8 mouse cellular contexts compared by ENCODE assay signal in the genomic region with DNA sequence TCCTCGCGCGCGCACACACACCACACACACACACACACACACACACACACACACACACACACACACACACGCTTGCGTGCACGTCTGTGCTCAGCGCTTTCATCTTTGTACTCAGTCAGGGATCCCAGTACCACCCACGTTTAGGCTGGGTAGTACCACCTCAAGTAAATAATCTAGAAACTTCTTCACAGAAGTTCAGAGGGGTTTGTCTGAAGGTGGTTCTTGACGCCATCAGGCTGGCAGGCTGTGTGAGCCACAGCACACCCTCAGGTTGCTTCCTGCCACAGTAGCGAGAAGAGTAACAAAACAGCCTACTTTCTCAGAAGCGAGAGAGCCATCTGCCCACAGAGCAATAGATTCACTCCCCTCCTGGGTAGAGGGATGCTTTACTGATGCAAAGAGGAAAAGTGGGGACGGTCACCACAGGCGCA.
A peak's percentile ranks its signal among the peaks of the same experiment; 100 is the strongest.
DNase-seq lines count a peak whose midpoint lies in the region; ATAC-seq and TF ChIP-seq lines count a peak whose summit lies in the region.

No protein-coding gene starts in this region.

- H3K4me1 ChIP-seq in heart, embryonic 15.5 days (replicated peaks), result peaks cover 23% of the 10 kb centered on the region

- no peak for ATAC-seq in heart, embryonic 15.5 days (replicated peaks; ENCODE audit: insufficient number of reproducible peaks, insufficient read depth, low FRiP score, low read depth)

- TF ChIP-seq CTCF in brain, embryonic 14.5 days (IDR thresholded peaks at IDR 0.05; ENCODE audit: borderline replicate concordance, extremely low read depth, insufficient read depth, insufficient read length), result no peak

- H3K9ac ChIP-seq in heart, embryonic 15.5 days, result peak overlapping the region; percentile 28

- WGBS in heart, embryonic 15.5 days, result 21% methylated on average over 13 of the region's 14 CpGs

- peak overlapping the region; percentile 88 for H3K27ac ChIP-seq in heart, embryonic 15.5 days

- H3K4me2 ChIP-seq in heart, embryonic 15.5 days, result peak overlapping the region; percentile 68

- no peaks in the 10 kb centered on the region for H3K9me3 ChIP-seq in heart, embryonic 15.5 days (replicated peaks)

- H3K4me3 ChIP-seq in heart, embryonic 15.5 days, result peak overlapping the region; percentile 42

- 0 out of 2 replicates have a peak, but pooled peaks cover 3% of the 10 kb centered on the region for H3K27me3 ChIP-seq in heart, embryonic 15.5 days

- H3K36me3 ChIP-seq in heart, embryonic 15.5 days, result no peaks in the 10 kb centered on the region

- DNase-seq in heart, adult 9 months (ENCODE audit: low spot score in 2 of 2), result no peak
- peak; percentile 65 for DNase-seq in brain, embryonic 14.5 days (ENCODE audit: low read depth)
- DNase-seq in induced T-regulatory cell, adult 2 months (ENCODE audit: low read depth), result peak; percentile 53
- DNase-seq in naive thymus-derived CD4-positive, alpha-beta T cell, adult 2 months (ENCODE audit: low read depth), result peak; percentile 76
- DNase-seq in cerebellum, postnatal 36 days, result no peak
- no peak for DNase-seq in urinary bladder, postnatal 4 days (ENCODE audit: low spot score in 2 of 2)
- DNase-seq in gastrocnemius, adult 18-20 months (ENCODE audit: low spot score), result no peak

- TF ChIP-seq POLR2A in brain, embryonic 14.5 days (IDR thresholded peaks at IDR 0.05; ENCODE audit: borderline replicate concordance, extremely low read depth, insufficient read depth, insufficient read length, poor library complexity, severe bottlenecking), result no peak

Comparison
In these comparisons a context has a peak if more than half of its experiments do, and no peak if none do; other contexts are left out.
1. DNase-seq: peak in brain, embryonic 14.5 days (single experiment), induced T-regulatory cell, adult 2 months (single experiment) and naive thymus-derived CD4-positive, alpha-beta T cell, adult 2 months (single experiment); none in heart, adult 9 months (0 of 2), cerebellum, postnatal 36 days (0 of 2), urinary bladder, postnatal 4 days (0 of 2) and gastrocnemius, adult 18-20 months (single experiment).